Mouse (Mus musculus) limb, embryonic 15.5 days (tissue): ENCODE results near the gene Psmb6. TPM values are rescaled to one million over a fixed set of nuclear protein-coding genes. Genes with fewer than 3 reads are reported as not detected.

Experiments used
- ATAC-seq: fragments of 200-750 bp; cut with Nextera tagmentation; 2 replicates; pipeline ENCODE4 v1.8.0; 2017; ENCODE audit warnings: low read depth, moderate TSS enrichment; ENCODE audit not compliant: insufficient number of reproducible peaks, low FRiP score, low TSS enrichment
- H3K27ac ChIP-seq: fragments of 300-500 bp; sonication (generic); 2 replicates; pipeline ENCODE4 v1.5.1; 2015; ENCODE audit warnings: moderate library complexity, mild to moderate bottlenecking, inconsistent platforms
- H3K27me3 ChIP-seq: fragments of 300-500 bp; sonication (generic); 2 replicates; pipeline ENCODE4 v1.6.1; 2015; ENCODE audit warnings: inconsistent platforms
- H3K36me3 ChIP-seq: fragments of 300-500 bp; sonication (generic); 2 replicates; pipeline ENCODE4 v1.6.1; 2015; ENCODE audit warnings: inconsistent platforms
- H3K4me1 ChIP-seq: fragments of 300-500 bp; sonication (generic); 2 replicates; pipeline ENCODE4 v1.6.1; 2015; ENCODE audit warnings: inconsistent platforms
- H3K4me2 ChIP-seq: fragments of 300-500 bp; sonication (generic); 2 replicates; pipeline ENCODE4 v1.6.1; 2015; ENCODE audit warnings: mild to moderate bottlenecking, inconsistent platforms
- H3K4me3 ChIP-seq: fragments of 300-500 bp; sonication (generic); 2 replicates; pipeline ENCODE4 v1.5.1; 2015; ENCODE audit warnings: mild to moderate bottlenecking, inconsistent platforms
- H3K9ac ChIP-seq: fragments of 300-500 bp; sonication (generic); 2 replicates; pipeline ENCODE4 v1.6.1; 2015; ENCODE audit warnings: inconsistent platforms
- H3K9me3 ChIP-seq: fragments of 300-500 bp; sonication (generic); 2 replicates; pipeline ENCODE4 v1.6.1; 2016; ENCODE audit warnings: inconsistent platforms
- WGBS: fragments of 180-500 bp; shearing (Covaris S2); methylation state at CpG from one replicate; pipeline ENCODE4 v1.1.7; 2015; 5-methylcytosine and 5-hydroxymethylcytosine counted together
- polyA plus RNA-seq: library from polyadenylated mRNA; unstranded; fragments of >200 nt; fragmentation: Nextera tagmentation; extraction: Ambion mirVana; gene quantifications from 2 replicates; pipeline ENCODE4 v1.2.1, GENCODE M21; 2015

Psmb6 gene
- 660 and 698 TPM in 2 replicates for polyA plus RNA-seq

DNA sequence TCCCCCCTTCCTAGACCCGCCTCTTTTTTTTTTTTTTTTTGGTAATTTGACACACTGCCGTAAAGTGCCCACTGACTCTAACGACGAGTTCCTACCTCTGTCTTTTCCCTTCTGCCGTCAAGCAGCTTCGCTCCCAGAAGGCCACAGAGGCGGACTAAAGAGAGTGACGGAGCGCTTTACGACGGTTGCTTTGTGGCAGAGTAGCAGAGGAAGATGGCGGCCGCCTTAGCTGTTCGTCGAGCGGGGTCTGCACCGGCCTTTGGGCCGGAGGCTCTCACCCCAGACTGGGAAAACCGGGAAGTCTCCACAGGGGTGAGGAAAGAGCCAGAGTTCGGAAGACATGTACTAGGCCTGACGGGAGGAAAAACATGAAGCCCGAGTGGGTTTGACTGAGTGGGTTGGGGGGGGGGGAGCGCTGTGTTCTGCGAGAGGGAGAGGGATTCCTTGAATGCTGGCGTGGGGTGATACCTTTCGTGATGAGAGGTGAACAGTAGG lies at the start of gene Psmb6:
Gene Psmb6 (plus strand): TSS at position 184 of the 495 bp plus-strand sequence.
- Histone ChIP-seq H3K4me3 (peak within 1 kb of the TSS; percentile 67), H3K36me3 (peaks cover 30% of the 10 kb centered on the region), H3K4me1 (peaks cover 17% of the 10 kb centered on the region), H3K27ac (0 out of 2 replicates have a peak within 1 kb of the TSS, but pooled peaks have one; percentile 38), H3K27me3 (no peaks in the 10 kb centered on the region), H3K9ac (peak within 1 kb of the TSS; percentile 58), H3K4me2 (peak within 1 kb of the TSS; percentile 67), H3K9me3 (no peaks in the 10 kb centered on the region)
- peak; percentile 92 for ATAC-seq
- under 1% methylated on average over 25 of the region's 26 CpGs for WGBS

- Histone ChIP-seq H3K36me3 (no peaks in the 10 kb centered on the region), H3K4me3 (no peak overlapping the region), H3K27me3 (no peaks in the 10 kb centered on the region), H3K27ac (no peak overlapping the region), H3K9me3 (no peaks in the 10 kb centered on the region), H3K9ac (no peak overlapping the region), H3K4me2 (no peak overlapping the region), H3K4me1 (no peaks in the 10 kb centered on the region)
- WGBS: 51% methylated on average over 2 of the region's 2 CpGs
- ATAC-seq: no peak
These were observed 39.7 kb upstream of the Psmb6 start for GRCm38 (mm10) chr11:70485498-70485897.

DNA sequence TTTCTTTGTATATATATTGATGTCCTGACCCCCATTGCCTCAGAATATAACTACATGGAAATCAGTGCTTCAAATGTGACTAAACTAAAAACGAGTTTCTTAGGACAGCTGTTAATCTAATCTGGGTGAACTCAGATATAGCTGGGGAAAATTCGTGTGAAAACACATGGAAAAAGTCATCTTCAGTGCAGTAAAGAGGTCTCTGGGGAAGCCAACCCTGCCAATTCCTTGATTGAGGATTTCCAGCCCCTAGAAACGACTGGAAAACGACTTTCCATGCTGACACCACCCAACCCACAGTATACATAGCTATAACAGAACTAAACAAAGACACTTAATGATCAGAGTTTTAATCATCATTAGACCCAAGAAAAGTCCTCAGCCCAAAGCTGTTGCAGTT lies 37.4 kb upstream of the Psmb6 start:
- no peak overlapping the region for H3K27ac ChIP-seq
- H3K36me3 ChIP-seq: no peaks in the 10 kb centered on the region
- H3K4me1 ChIP-seq: no peaks in the 10 kb centered on the region
- WGBS: 30% methylated on average over 4 of the region's 4 CpGs
- H3K4me3 ChIP-seq: no peak overlapping the region
- no peaks in the 10 kb centered on the region for H3K9me3 ChIP-seq
- no peak for ATAC-seq
- no peak overlapping the region for H3K9ac ChIP-seq
- no peak overlapping the region for H3K4me2 ChIP-seq
- H3K27me3 ChIP-seq: no peaks in the 10 kb centered on the region

GRCm38 (mm10) chr11:70489138-70489537 lies 36.0 kb upstream of the Psmb6 start:
- ATAC-seq: no peak
- Histone ChIP-seq H3K4me2 (no peak overlapping the region), H3K9ac (no peak overlapping the region), H3K4me1 (no peaks in the 10 kb centered on the region), H3K27me3 (no peaks in the 10 kb centered on the region), H3K9me3 (no peaks in the 10 kb centered on the region), H3K36me3 (no peaks in the 10 kb centered on the region), H3K4me3 (no peak overlapping the region), H3K27ac (no peak overlapping the region)
- WGBS: 87% methylated on average over 3 of the region's 3 CpGs

GRCm38 (mm10) chr11:70489684-70490083 lies 35.5 kb upstream of the Psmb6 start:
- WGBS: 83% methylated on average over 6 of the region's 6 CpGs
- Histone ChIP-seq H3K36me3 (no peaks in the 10 kb centered on the region), H3K27ac (no peak overlapping the region), H3K4me1 (no peaks in the 10 kb centered on the region), H3K4me3 (no peak overlapping the region), H3K27me3 (no peaks in the 10 kb centered on the region), H3K4me2 (no peak overlapping the region), H3K9me3 (no peaks in the 10 kb centered on the region), H3K9ac (no peak overlapping the region)
- no peak for ATAC-seq

DNA sequence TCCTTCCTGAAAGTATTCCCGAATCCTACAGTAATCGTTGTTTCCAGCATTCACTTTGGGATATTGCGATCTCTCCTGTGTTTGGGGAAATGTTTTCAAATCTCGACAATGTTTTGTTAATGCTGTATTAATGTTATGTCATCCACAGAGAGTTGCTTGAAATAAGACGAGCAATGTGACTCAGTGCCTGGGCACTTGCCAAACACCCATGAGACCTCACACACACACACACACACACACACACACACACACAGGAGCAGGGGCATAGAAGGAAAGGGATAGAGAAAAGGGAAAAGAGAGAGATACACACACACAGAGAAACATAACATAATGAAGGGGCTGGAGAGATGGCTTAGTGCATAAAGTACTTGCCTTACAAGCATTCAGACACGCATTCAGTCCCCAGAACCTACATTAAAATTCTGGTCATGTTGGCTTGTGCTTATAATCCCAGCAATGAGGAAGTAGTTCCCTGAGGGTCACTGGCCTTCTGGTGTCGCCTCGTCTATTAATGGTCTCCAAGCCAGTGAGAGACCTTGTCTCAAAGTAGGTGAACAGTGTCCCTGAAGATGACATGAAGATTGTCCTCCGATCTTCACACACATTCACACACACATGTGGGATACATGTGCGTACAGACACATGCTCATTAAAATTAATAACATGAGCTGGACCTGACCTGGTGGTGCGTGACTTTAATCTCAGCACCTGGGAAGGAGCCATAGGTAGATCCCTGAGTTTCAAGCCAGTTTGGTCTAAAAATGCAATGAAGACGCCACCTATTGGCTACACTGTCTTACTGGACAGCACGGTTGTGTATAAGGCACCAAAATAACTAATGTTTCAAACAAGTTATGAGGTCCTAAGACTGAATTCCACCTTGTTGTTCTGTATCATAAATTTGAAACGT lies 25.3 kb upstream of the Psmb6 start:
- WGBS: 67% methylated on average over 14 of the region's 14 CpGs
- H3K9me3 ChIP-seq: no peaks in the 10 kb centered on the region
- H3K4me3 ChIP-seq: no peak overlapping the region
- no peak overlapping the region for H3K9ac ChIP-seq
- H3K4me2 ChIP-seq: no peak overlapping the region
- H3K36me3 ChIP-seq: no peaks in the 10 kb centered on the region
- H3K27ac ChIP-seq: no peak overlapping the region
- ATAC-seq: no peak
- H3K27me3 ChIP-seq: no peaks in the 10 kb centered on the region
- H3K4me1 ChIP-seq: no peaks in the 10 kb centered on the region

DNA sequence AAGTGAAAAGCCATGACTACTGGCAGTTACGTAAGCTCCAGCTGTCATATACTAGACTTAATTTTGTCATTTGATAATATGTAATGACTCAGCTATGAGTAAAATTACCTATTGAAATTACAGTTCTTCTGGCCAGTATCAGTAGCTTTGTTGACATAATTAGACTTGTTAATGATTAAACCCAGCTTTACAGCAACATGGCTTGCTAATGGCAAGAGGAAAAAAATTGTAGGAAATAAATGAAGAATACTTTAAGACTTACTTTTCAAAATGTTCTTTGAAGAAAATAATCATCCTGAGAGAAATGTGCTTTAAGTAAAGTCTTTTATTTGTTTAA lies 24.7 kb upstream of the Psmb6 start:
- no peak overlapping the region for H3K4me3 ChIP-seq
- no peak for ATAC-seq
- no peak overlapping the region for H3K4me2 ChIP-seq
- H3K9ac ChIP-seq: no peak overlapping the region
- H3K27me3 ChIP-seq: no peaks in the 10 kb centered on the region
- no peaks in the 10 kb centered on the region for H3K36me3 ChIP-seq
- H3K4me1 ChIP-seq: no peaks in the 10 kb centered on the region
- no peaks in the 10 kb centered on the region for H3K9me3 ChIP-seq
- no peak overlapping the region for H3K27ac ChIP-seq
- WGBS: 89% methylated on average over 1 of the region's 1 CpGs

DNA sequence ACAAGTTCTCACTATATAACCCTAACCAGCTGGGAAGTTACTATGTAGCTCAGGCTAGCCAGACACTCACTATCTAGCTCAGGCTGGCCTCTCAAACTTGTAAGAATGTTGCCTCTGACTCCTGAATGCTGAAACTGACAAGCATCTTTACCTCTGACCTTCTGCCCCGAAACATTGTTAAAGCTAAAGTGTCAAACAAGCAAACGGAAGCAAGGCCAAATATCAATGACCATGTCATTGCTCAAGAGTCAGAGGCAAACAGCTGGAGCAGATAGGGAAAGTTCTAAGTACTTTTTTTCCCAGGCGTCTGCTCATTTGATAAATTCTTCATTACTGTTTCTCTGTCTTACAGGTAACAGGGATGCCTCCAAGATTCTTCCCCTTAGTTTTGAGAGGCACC lies 23.1 kb upstream of the Psmb6 start:
- H3K27ac ChIP-seq: no peak overlapping the region
- H3K4me1 ChIP-seq: no peaks in the 10 kb centered on the region
- H3K9me3 ChIP-seq: no peaks in the 10 kb centered on the region
- no peak overlapping the region for H3K9ac ChIP-seq
- WGBS: 67% methylated on average over 3 of the region's 3 CpGs
- no peaks in the 10 kb centered on the region for H3K27me3 ChIP-seq
- no peak overlapping the region for H3K4me3 ChIP-seq
- H3K4me2 ChIP-seq: no peak overlapping the region
- ATAC-seq: no peak
- no peaks in the 10 kb centered on the region for H3K36me3 ChIP-seq

GRCm38 (mm10) chr11:70504970-70505369 lies 20.2 kb upstream of the Psmb6 start, which contains the start of gene Tm4sf5:
TSS of gene Tm4sf5 (plus strand) at chr11:70505244.
- Histone ChIP-seq H3K9me3 (no peaks in the 10 kb centered on the region), H3K27me3 (no peaks in the 10 kb centered on the region), H3K36me3 (no peaks in the 10 kb centered on the region), H3K4me1 (0 out of 2 replicates have a peak, but pooled peaks cover 3% of the 10 kb centered on the region), H3K4me3 (no peak within 1 kb of the TSS), H3K9ac (no peak within 1 kb of the TSS), H3K27ac (no peak within 1 kb of the TSS), H3K4me2 (no peak within 1 kb of the TSS)
- ATAC-seq: no peak
- WGBS: 72% methylated on average over 9 of the region's 9 CpGs

GRCm38 (mm10) chr11:70506385-70506784 lies 18.8 kb upstream of the Psmb6 start:
- Histone ChIP-seq H3K27me3 (0 out of 2 replicates have a peak, but pooled peaks cover 2% of the 10 kb centered on the region), H3K27ac (no peak overlapping the region), H3K4me2 (no peak overlapping the region), H3K36me3 (no peaks in the 10 kb centered on the region), H3K4me1 (0 out of 2 replicates have a peak, but pooled peaks cover 4% of the 10 kb centered on the region), H3K9ac (no peak overlapping the region), H3K4me3 (no peak overlapping the region), H3K9me3 (no peaks in the 10 kb centered on the region)
- no peak for ATAC-seq
- 23% methylated on average over 4 of the region's 4 CpGs for WGBS

GRCm38 (mm10) chr11:70506962-70507515 lies 18.1 kb upstream of the Psmb6 start:
- no peak overlapping the region for H3K9ac ChIP-seq
- WGBS: 61% methylated on average over 7 of the region's 7 CpGs
- no peak overlapping the region for H3K4me3 ChIP-seq
- no peak overlapping the region for H3K4me2 ChIP-seq
- H3K4me1 ChIP-seq: 0 out of 2 replicates have a peak, but pooled peaks cover 4% of the 10 kb centered on the region
- H3K27me3 ChIP-seq: 0 out of 2 replicates have a peak, but pooled peaks cover 2% of the 10 kb centered on the region
- ATAC-seq: no peak
- H3K27ac ChIP-seq: no peak overlapping the region
- no peaks in the 10 kb centered on the region for H3K9me3 ChIP-seq
- H3K36me3 ChIP-seq: no peaks in the 10 kb centered on the region
